31 mouse cellular contexts compared by ENCODE assay signal in the genomic region with DNA sequence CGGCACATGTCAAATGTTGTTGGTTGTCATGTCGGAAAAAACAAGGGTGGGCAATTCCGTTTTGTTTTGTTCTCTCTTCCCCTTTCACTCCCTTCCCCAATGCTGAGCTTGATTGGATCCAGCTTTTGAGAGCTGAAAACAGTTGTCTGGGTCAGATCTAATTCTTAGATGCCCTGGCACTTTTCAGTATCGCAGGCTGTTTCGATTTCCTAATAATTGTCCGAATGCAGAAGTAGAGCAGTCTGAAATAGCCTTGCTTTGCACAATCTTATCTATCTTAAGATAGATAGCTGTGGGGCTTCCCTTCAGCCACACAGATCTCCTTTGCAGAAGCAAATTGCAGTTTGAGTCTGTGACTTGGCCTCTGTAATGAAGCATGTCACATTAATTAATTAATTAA.
DNase-seq lines count a peak whose midpoint lies in the region; ATAC-seq and TF ChIP-seq lines count a peak whose summit lies in the region.
"Had no signal": no experiment of that assay in that cellular context is flagged by ENCODE, and none has a peak within 500 bp of the region (broad histone marks: within the 10 kb centered on the region; RNA-seq: fewer than 3 reads in every experiment).

No protein-coding gene starts in this region.

- no peak overlapping the region for H3K4me2 ChIP-seq in lung, postnatal 0 days (replicated peaks; ENCODE audit: low read depth, low read length)
- H3K4me2 ChIP-seq: embryonic facial prominence, embryonic 12.5 days; forebrain, embryonic 15.5 days; hindbrain, embryonic 12.5 days; intestine, embryonic 15.5 days; liver, embryonic 11.5 days; midbrain, embryonic 11.5 days; neural tube, embryonic 12.5 days; stomach, embryonic 15.5 days had no signal

- TF ChIP-seq CTCF in lung, postnatal 0 days (IDR thresholded peaks at IDR 0.05) = no peak
- no peak for TF ChIP-seq CTCF in lung, adult 2 months (IDR thresholded peaks at IDR 0.05; ENCODE audit: insufficient read depth, low read length)

- H3K4me1 ChIP-seq in lung, postnatal 0 days (ENCODE audit: insufficient read depth, low read depth, low read length) = no peaks in the 10 kb centered on the region
- H3K4me1 ChIP-seq in lung, adult 2 months (ENCODE audit: control insufficient read depth, insufficient read depth, low read length) = no peaks in the 10 kb centered on the region; the same call in 1 of the 2 replicates
- H3K4me1 ChIP-seq: embryonic facial prominence, embryonic 12.5 days; forebrain, embryonic 15.5 days; hindbrain, embryonic 12.5 days; intestine, embryonic 15.5 days; neural tube, embryonic 12.5 days; stomach, embryonic 15.5 days had no signal

- TF ChIP-seq EP300 in lung, postnatal 0 days (IDR thresholded peaks at IDR 0.05) = no peak

- H3K4me3 ChIP-seq in lung, postnatal 0 days (ENCODE audit: low read depth, low read length) = no peak overlapping the region
- no peak overlapping the region for H3K4me3 ChIP-seq in lung, adult 2 months (replicated peaks; ENCODE audit: extremely low read depth, low read depth, low read length)
- H3K4me3 ChIP-seq: embryonic facial prominence, embryonic 12.5 days; forebrain, embryonic 10.5 days; forebrain, embryonic 15.5 days; gastrocnemius, adult 2 months; hindbrain, embryonic 12.5 days; intestine, embryonic 15.5 days; myocyte; neural tube, embryonic 12.5 days; stomach, embryonic 15.5 days had no signal

- no peak for TF ChIP-seq POLR2A in lung, adult 2 months (IDR thresholded peaks at IDR 0.05; ENCODE audit: borderline replicate concordance, extremely low read depth, low read depth, low read length)

- DNase-seq in heart, adult 11 months = peak; percentile 94
- no peak for DNase-seq in heart, postnatal 36 days
- peak; percentile 47 for DNase-seq in lung, postnatal 0 days (ENCODE audit: low spot score)
- DNase-seq in lung, adult 2 months = no peak
- DNase-seq in skeletal muscle tissue, adult 2 months (ENCODE audit: low read depth, low spot score) = peak; percentile 30
- DNase-seq: adrenal gland, postnatal 10 days; cerebellum, adult 11 months; cerebellum, adult 9-10 months; cerebellum, postnatal 36 days; embryo, embryonic 11 days; gastrocnemius, adult 2 months; gastrocnemius, postnatal 36 days; heart, postnatal 14 days; kidney, adult 2 months; kidney, postnatal 4 days had no signal

- WGBS in lung, postnatal 0 days = 68% methylated on average over 6 of the region's 6 CpGs
- 82% methylated on average over 6 of the region's 6 CpGs for WGBS in lung, adult 2 months

- no peaks in the 10 kb centered on the region for H3K9me3 ChIP-seq in lung, postnatal 0 days (ENCODE audit: low read length)
- H3K9me3 ChIP-seq: embryonic facial prominence, embryonic 12.5 days; forebrain, embryonic 10.5 days; forebrain, embryonic 15.5 days; hindbrain, embryonic 12.5 days; intestine, embryonic 15.5 days; neural tube, embryonic 12.5 days; stomach, embryonic 15.5 days had no signal

- H3K27me3 ChIP-seq in lung, postnatal 0 days (replicated peaks; ENCODE audit: insufficient read depth, low read length) = no peaks in the 10 kb centered on the region
- H3K27me3 ChIP-seq: CH12.LX; embryonic facial prominence, embryonic 12.5 days; forebrain, embryonic 15.5 days; hindbrain, embryonic 12.5 days; intestine, embryonic 15.5 days; neural tube, embryonic 12.5 days; stomach, embryonic 15.5 days had no signal

- intact Hi-C loops in heart, postnatal 36 days (cut with DNase I) = no loop called here

- no peak overlapping the region for H3K27ac ChIP-seq in lung, postnatal 0 days (ENCODE audit: low read length)
- H3K27ac ChIP-seq: embryonic facial prominence, embryonic 12.5 days; forebrain, embryonic 10.5 days; forebrain, embryonic 15.5 days; gastrocnemius, adult 2 months; hindbrain, embryonic 12.5 days; hindbrain, postnatal 0 days; intestine, embryonic 15.5 days; kidney, postnatal 0 days; neural tube, embryonic 12.5 days; stomach, embryonic 15.5 days had no signal

- no peak; the same call in 1 of the 2 replicates for ATAC-seq in lung, postnatal 0 days
- ATAC-seq in granulocyte monocyte progenitor cell, adult 5-6 weeks (replicated peaks; ENCODE audit: poor library complexity, severe bottlenecking) = peak; percentile 87
- ATAC-seq in erythroid progenitor cell, adult 5-6 weeks (replicated peaks; ENCODE audit: low FRiP score, poor library complexity, severe bottlenecking) = no peak
- ATAC-seq: forebrain, embryonic 15.5 days; hindbrain, postnatal 0 days; intestine, embryonic 15.5 days; midbrain, embryonic 16.5 days had no signal

- no peak overlapping the region for H3K9ac ChIP-seq in lung, postnatal 0 days (replicated peaks; ENCODE audit: low read depth)
- H3K9ac ChIP-seq: embryonic facial prominence, embryonic 12.5 days; forebrain, embryonic 15.5 days; hindbrain, embryonic 12.5 days; intestine, embryonic 15.5 days; neural tube, embryonic 12.5 days; stomach, embryonic 15.5 days had no signal

- no peaks in the 10 kb centered on the region for H3K36me3 ChIP-seq in lung, postnatal 0 days (ENCODE audit: insufficient read depth, low read length)
- H3K36me3 ChIP-seq: embryonic facial prominence, embryonic 12.5 days; forebrain, embryonic 10.5 days; forebrain, embryonic 15.5 days; hindbrain, embryonic 12.5 days; intestine, embryonic 15.5 days; neural tube, embryonic 12.5 days; stomach, embryonic 15.5 days had no signal

Comparison
In these comparisons a context has a peak if more than half of its experiments do, and no peak if none do; other contexts are left out.
1. DNase-seq: peak in heart, adult 11 months (single experiment), lung, postnatal 0 days (single experiment) and skeletal muscle tissue, adult 2 months (single experiment); none in heart, postnatal 36 days (0 of 2) and lung, adult 2 months (single experiment).